Mouse (Mus musculus) thymus, adult 2 months (tissue): ENCODE results near the gene Nfkbid.

Experiments
- CTCF ChIP-seq: fragments of 200-500 bp; IDR thresholded peaks from 2 replicates; pipeline ENCODE4 v1.5.1; 2012; ENCODE audit warnings: mild to moderate bottlenecking, control low read depth, low read length, moderate library complexity, borderline replicate concordance; ENCODE audit not compliant: control insufficient read depth, poor library complexity, insufficient read depth; ENCODE audit errors: extremely low read depth
- POLR2A ChIP-seq: fragments of 200-500 bp; IDR thresholded peaks from 2 replicates; pipeline ENCODE4 v1.6.1; 2012; ENCODE audit warnings: mild to moderate bottlenecking, low read length, control low read depth, moderate library complexity; ENCODE audit not compliant: control insufficient read depth, poor library complexity, insufficient read depth; ENCODE audit errors: extremely low read depth

- no peak for TF ChIP-seq CTCF
- TF ChIP-seq POLR2A, result no peak
These were observed 32.7 kb downstream of the Nfkbid start for GRCm38 (mm10) chr7:30454259-30454658.
